Mouse (Mus musculus): ENCODE measurements around the gene Nav2.

Nav2 gene

GRCm38 (mm10) chr7:49632391-49632790 lies 723.9 kb downstream of the Nav2 start:
- no peak for DNase-seq (ENCODE audit: low spot score)

- DNase-seq (ENCODE audit: low spot score) = peak; percentile 57
These were observed 725.0 kb downstream of the Nav2 start for GRCm38 (mm10) chr7:49633375-49633956.

- DNase-seq (ENCODE audit: low spot score) = peak; percentile 69
These were observed 726.0 kb downstream of the Nav2 start for GRCm38 (mm10) chr7:49634291-49635073.

- DNase-seq (ENCODE audit: low spot score) = peak; percentile 79
These were observed 726.6 kb downstream of the Nav2 start for GRCm38 (mm10) chr7:49635074-49635621.

- peak; percentile 44 for DNase-seq (ENCODE audit: low spot score)
These were observed 727.5 kb downstream of the Nav2 start for GRCm38 (mm10) chr7:49635971-49636370.

GRCm38 (mm10) chr7:49636491-49637115 lies 728.1 kb downstream of the Nav2 start, which contains the start of gene Dbx1:
TSS of gene Dbx1 (minus strand) at chr7:49636849.
- DNase-seq (ENCODE audit: low spot score) = peak; percentile 51

GRCm38 (mm10) chr7:49637281-49637680 lies 728.8 kb downstream of the Nav2 start:
- DNase-seq (ENCODE audit: low spot score) = no peak

GRCm38 (mm10) chr7:49637851-49638663 lies 729.5 kb downstream of the Nav2 start:
- peak; percentile 47 for DNase-seq (ENCODE audit: low spot score)

- DNase-seq (ENCODE audit: low spot score) = no peak
These were observed 730.6 kb downstream of the Nav2 start for GRCm38 (mm10) chr7:49638941-49639776.

- DNase-seq (ENCODE audit: low spot score) = peak; percentile 38
These were observed 731.6 kb downstream of the Nav2 start for GRCm38 (mm10) chr7:49639864-49640708.

- no peak for DNase-seq (ENCODE audit: low spot score)
These were observed 732.3 kb downstream of the Nav2 start for GRCm38 (mm10) chr7:49640709-49641305.
